Mouse (Mus musculus) c-Kit-positive CD71-positive TER-119-positive erythroid progenitor cells, embryonic 14.5 days (primary cell): ENCODE measurements around the gene Zwilch.
A peak's percentile ranks its signal among the peaks of the same experiment; 100 is the strongest.
"Not testable (repeated sequence)": the region's sequence is repeated elsewhere in the genome, so short reads cannot be mapped to it uniquely, and the experiment has no call there.

ENCODE experiments used
- DNase-seq: peaks from one replicate; pipeline ENCODE4 v3.0.0-alpha.2; 2013; ENCODE audit warnings: low spot score

Gene Zwilch

GRCm38 (mm10) chr9:64178974-64179646, 6.2 kb upstream of the Zwilch start, which contains the start of gene Snapc5:
Snapc5 (plus strand) TSS chr9:64179274.
- DNase-seq = peak; percentile 91

GRCm38 (mm10) chr9:64178610-64178973, 5.7 kb upstream of the Zwilch start:
- DNase-seq = no peak

- DNase-seq = no peak
Measured at GRCm38 (mm10) chr9:64175378-64175777, 2.5 kb upstream of the Zwilch start.

- DNase-seq = no peak
Measured at GRCm38 (mm10) chr9:64174766-64175165, 1.9 kb upstream of the Zwilch start.

- DNase-seq = no peak
Measured at GRCm38 (mm10) chr9:64174341-64174740, 1.4 kb upstream of the Zwilch start.

GRCm38 (mm10) chr9:64173666-64174220, 839 bp upstream of the Zwilch start:
- DNase-seq = no peak

- peak; percentile 35 for DNase-seq
Measured at GRCm38 (mm10) chr9:64172145-64172815, 624 bp downstream of the Zwilch start.

GRCm38 (mm10) chr9:64169967-64170366, 2.9 kb downstream of the Zwilch start:
- not testable (repeated sequence) for DNase-seq

- DNase-seq = no peak
Measured at GRCm38 (mm10) chr9:64160471-64160870, 12.4 kb downstream of the Zwilch start.

- no peak for DNase-seq
Measured at GRCm38 (mm10) chr9:64156641-64157040, 16.3 kb downstream of the Zwilch start.

- no peak for DNase-seq
Measured at GRCm38 (mm10) chr9:64139879-64140278, 33.0 kb downstream of the Zwilch start.

GRCm38 (mm10) chr9:64138896-64139295, 34.0 kb downstream of the Zwilch start:
- peak; percentile 37 for DNase-seq

GRCm38 (mm10) chr9:64131623-64132022, 41.3 kb downstream of the Zwilch start:
- DNase-seq = no peak

GRCm38 (mm10) chr9:64126121-64126520, 46.8 kb downstream of the Zwilch start:
- DNase-seq = no peak

GRCm38 (mm10) chr9:64125307-64125706, 47.6 kb downstream of the Zwilch start:
- no peak for DNase-seq

GRCm38 (mm10) chr9:64124846-64125245, 48.1 kb downstream of the Zwilch start:
- not testable (repeated sequence) for DNase-seq

GRCm38 (mm10) chr9:64122601-64123000, 50.3 kb downstream of the Zwilch start:
- no peak for DNase-seq

- peak; percentile 47 for DNase-seq
Measured at GRCm38 (mm10) chr9:64120584-64121277, 52.2 kb downstream of the Zwilch start.

GRCm38 (mm10) chr9:64119898-64120297, 53.0 kb downstream of the Zwilch start:
- peak; percentile 79 for DNase-seq

GRCm38 (mm10) chr9:64116876-64117275, 56.0 kb downstream of the Zwilch start, which contains the start of gene Lctl:
Lctl (plus strand) TSS chr9:64117147.
- DNase-seq = no peak

- no peak for DNase-seq
Measured at GRCm38 (mm10) chr9:64115756-64116155, 57.1 kb downstream of the Zwilch start.

GRCm38 (mm10) chr9:64114646-64115045, 58.3 kb downstream of the Zwilch start:
- no peak for DNase-seq

GRCm38 (mm10) chr9:64110502-64110901, 62.4 kb downstream of the Zwilch start:
- DNase-seq = no peak
